In genomic region chr3:144206942-144207341, GRCm38 (mm10) we compare ENCODE assay signal across 11 mouse cellular contexts.
"Had no signal": no experiment of that assay in that cellular context is flagged by ENCODE, and none has a peak within 500 bp of the region (broad histone marks: within the 10 kb centered on the region; RNA-seq: fewer than 3 reads in every experiment).

No protein-coding gene starts in this region.

- H3K4me3 ChIP-seq: heart, embryonic 15.5 days; hindbrain, embryonic 13.5 days; left cerebral cortex, adult 2 months; limb, embryonic 13.5 days; liver, embryonic 12.5 days had no signal

- H3K27ac ChIP-seq: hindbrain, embryonic 13.5 days; hindbrain, embryonic 15.5 days; left cerebral cortex, adult 2 months; limb, embryonic 13.5 days; liver, embryonic 12.5 days; liver, embryonic 14.5 days had no signal

- H3K36me3 ChIP-seq: heart, embryonic 13.5 days; heart, embryonic 15.5 days; hindbrain, embryonic 13.5 days; hindbrain, embryonic 15.5 days; kidney, embryonic 15.5 days; limb, embryonic 13.5 days; limb, embryonic 15.5 days; liver, embryonic 12.5 days had no signal

- H3K9ac ChIP-seq: kidney, embryonic 15.5 days; limb, embryonic 13.5 days; limb, embryonic 15.5 days; liver, embryonic 12.5 days; liver, embryonic 14.5 days had no signal

- DNase-seq: gastrocnemius, postnatal 14 days had no signal

- H3K27me3 ChIP-seq: heart, embryonic 13.5 days; heart, embryonic 15.5 days; hindbrain, embryonic 13.5 days; hindbrain, embryonic 15.5 days; kidney, embryonic 15.5 days; limb, embryonic 13.5 days; limb, embryonic 15.5 days had no signal

- H3K9me3 ChIP-seq: heart, embryonic 13.5 days; heart, embryonic 15.5 days; hindbrain, embryonic 13.5 days; hindbrain, embryonic 15.5 days; kidney, embryonic 15.5 days; limb, embryonic 13.5 days; limb, embryonic 15.5 days; liver, embryonic 12.5 days had no signal
